Mouse (Mus musculus) MEL (cell line): ENCODE measurements around the gene Ccdc121. TPM values are rescaled to one million over a fixed set of nuclear protein-coding genes. Genes with fewer than 3 reads are reported as not detected.

Experiments used
- DNase-seq: peaks from one replicate; pipeline ENCODE4 v3.0.0; 2011; ENCODE audit warnings: low read depth, low spot score
- H3K27ac ChIP-seq: 2 replicates; pipeline ENCODE4 v1.5.1; 2012; ENCODE audit warnings: low read depth, mild to moderate bottlenecking, control low read depth, low read length, moderate library complexity; ENCODE audit not compliant: control insufficient read depth
- H3K27me3 ChIP-seq, 2 experiments: fragments of 150-350 bp in 1 of 2; sonication (generic) in 1 of 2; 2 replicates each; pipeline ENCODE4 v1.6.1; 2012; ENCODE audit warnings: low read length in 2 of 2, mild to moderate bottlenecking in 2 of 2, improper control_type of control experiment in 1 of 2, moderate library complexity in 1 of 2; ENCODE audit not compliant: insufficient read depth in 2 of 2, control insufficient read depth in 1 of 2
- H3K36me3 ChIP-seq, 2 experiments: 2 replicates each; pipeline ENCODE4 v1.6.1; 2012 to 2014; ENCODE audit warnings: low read length in 2 of 2, improper control_type of control experiment in 1 of 2, inconsistent platforms in 1 of 2, mild to moderate bottlenecking in 1 of 2; ENCODE audit not compliant: insufficient read depth in 2 of 2, control insufficient read depth in 1 of 2
- H3K4me1 ChIP-seq, 2 experiments: fragments of 150-350 bp in 1 of 2; sonication (generic) in 1 of 2; 2 replicates each; pipeline ENCODE4 v1.6.1; 2012; ENCODE audit warnings: low read length in 2 of 2, improper control_type of control experiment in 1 of 2, mild to moderate bottlenecking in 1 of 2; ENCODE audit not compliant: insufficient read depth in 2 of 2, control insufficient read depth in 1 of 2
- H3K4me3 ChIP-seq, 2 experiments: fragments of 150-350 bp in 1 of 2; sonication (generic) in 1 of 2; 2 replicates each; pipeline ENCODE4 v1.5.1; 2012; ENCODE audit warnings: low read depth in 2 of 2, low read length in 2 of 2, mild to moderate bottlenecking in 2 of 2, moderate library complexity in 2 of 2, control low read depth in 1 of 2, improper control_type of control experiment in 1 of 2; ENCODE audit not compliant: control insufficient read depth in 1 of 2, insufficient read depth in 1 of 2
- H3K79me2 ChIP-seq: 2 replicates; pipeline ENCODE4 v1.6.1; 2012; ENCODE audit warnings: mild to moderate bottlenecking, low read length, moderate library complexity; ENCODE audit not compliant: control insufficient read depth, poor library complexity, insufficient read depth
- H3K9ac ChIP-seq: 2 replicates; pipeline ENCODE4 v1.6.1; 2012; ENCODE audit warnings: low read depth, mild to moderate bottlenecking, control low read depth, low read length, moderate library complexity; ENCODE audit not compliant: control insufficient read depth, poor library complexity, severe bottlenecking
- H3K9me3 ChIP-seq: fragments of 150-350 bp; sonication (generic); replicated peaks from 2 replicates; pipeline ENCODE4 v1.6.1; 2012; ENCODE audit warnings: mild to moderate bottlenecking, low read length, improper control_type of control experiment, moderate library complexity; ENCODE audit not compliant: insufficient read depth
- BHLHE40 ChIP-seq: IDR thresholded peaks from 2 replicates; pipeline ENCODE4 v1.6.1; 2012; ENCODE audit warnings: low read depth, mild to moderate bottlenecking, inconsistent platforms, low read length, improper control_type of control experiment, borderline replicate concordance
- CHD1 ChIP-seq: IDR thresholded peaks from 2 replicates; pipeline ENCODE4 v1.6.1; 2012; ENCODE audit warnings: low read depth, mild to moderate bottlenecking, inconsistent platforms, low read length, improper control_type of control experiment
- CTCF ChIP-seq, 3 experiments: IDR thresholded peaks in 2 of 3; conservative IDR thresholded peaks in 1 of 3; 2 replicates each; pipeline ENCODE4 v1.5.1; 2011 to 2012; ENCODE audit warnings: low read length in 3 of 3, low read depth in 2 of 3, mild to moderate bottlenecking in 2 of 3, improper control_type of control experiment in 1 of 3, inconsistent platforms in 1 of 3, mixed read lengths in 1 of 3, moderate library complexity in 1 of 3; ENCODE audit not compliant: control insufficient read depth in 1 of 3, insufficient read depth in 1 of 3, poor library complexity in 1 of 3, severe bottlenecking in 1 of 3
- E2F4 ChIP-seq: IDR thresholded peaks from 2 replicates; pipeline ENCODE4 v1.6.1; 2011; ENCODE audit warnings: low read depth, low read length, improper control_type of control experiment, borderline replicate concordance
- ELF1 ChIP-seq: IDR thresholded peaks from 2 replicates; pipeline ENCODE4 v1.6.1; 2014; ENCODE audit warnings: low read depth, mild to moderate bottlenecking, inconsistent platforms, low read length, improper control_type of control experiment, moderate library complexity
- EP300 ChIP-seq, 2 experiments: IDR thresholded peaks; 2 replicates each; pipeline ENCODE4 v1.6.1; 2011; ENCODE audit warnings: improper control_type of control experiment in 2 of 2, low read length in 2 of 2, low read depth in 1 of 2, mild to moderate bottlenecking in 1 of 2
- ETS1 ChIP-seq: IDR thresholded peaks from 2 replicates; pipeline ENCODE4 v1.6.1; 2012; ENCODE audit warnings: low read depth, mild to moderate bottlenecking, inconsistent platforms, low read length, improper control_type of control experiment, moderate library complexity
- GABPA ChIP-seq: IDR thresholded peaks from 2 replicates; pipeline ENCODE4 v1.6.1; 2012; ENCODE audit warnings: low read depth, mild to moderate bottlenecking, inconsistent platforms, low read length, improper control_type of control experiment, moderate library complexity
- GATA1 ChIP-seq: IDR thresholded peaks from 2 replicates; pipeline ENCODE4 v1.6.1; 2011; ENCODE audit warnings: low read depth, low read length, improper control_type of control experiment
- HCFC1 ChIP-seq: IDR thresholded peaks from 2 replicates; pipeline ENCODE4 v1.6.1; 2012; ENCODE audit warnings: low read depth, mild to moderate bottlenecking, inconsistent platforms, low read length, improper control_type of control experiment, moderate library complexity
- JUND ChIP-seq: IDR thresholded peaks from 2 replicates; pipeline ENCODE4 v1.6.1; 2011; ENCODE audit warnings: low read depth, mild to moderate bottlenecking, improper control_type of control experiment, low read length
- MAX ChIP-seq: IDR thresholded peaks from 2 replicates; pipeline ENCODE4 v1.6.1; 2011; ENCODE audit warnings: low read length, improper control_type of control experiment
- MAZ ChIP-seq: IDR thresholded peaks from 2 replicates; pipeline ENCODE4 v1.6.1; 2012; ENCODE audit warnings: low read depth, mild to moderate bottlenecking, inconsistent platforms, low read length, improper control_type of control experiment
- MEF2A ChIP-seq: IDR thresholded peaks from 2 replicates; pipeline ENCODE4 v1.6.1; 2014; ENCODE audit warnings: low read depth, mild to moderate bottlenecking, inconsistent platforms, low read length, improper control_type of control experiment; ENCODE audit not compliant: poor library complexity, insufficient replicate concordance, severe bottlenecking; ENCODE audit errors: extremely low read depth
- MXI1 ChIP-seq: IDR thresholded peaks from 2 replicates; pipeline ENCODE4 v1.6.1; 2011; ENCODE audit warnings: mild to moderate bottlenecking, low read depth, low read length, improper control_type of control experiment
- MYB ChIP-seq: IDR thresholded peaks from 2 replicates; pipeline ENCODE4 v1.6.1; 2011; ENCODE audit warnings: mild to moderate bottlenecking, low read depth, low read length, improper control_type of control experiment
- MYC ChIP-seq: IDR thresholded peaks from 2 replicates; pipeline ENCODE4 v1.6.1; 2011; ENCODE audit warnings: low read depth, mild to moderate bottlenecking, low read length, improper control_type of control experiment, moderate library complexity
- NELFE ChIP-seq: IDR thresholded peaks from 2 replicates; pipeline ENCODE4 v1.6.1; 2011; ENCODE audit warnings: low read depth, low read length, improper control_type of control experiment
- NRF1 ChIP-seq: IDR thresholded peaks from 2 replicates; pipeline ENCODE4 v1.6.1; 2014; ENCODE audit warnings: low read depth, mild to moderate bottlenecking, inconsistent platforms, low read length, improper control_type of control experiment, moderate library complexity; ENCODE audit not compliant: poor library complexity, insufficient read depth, severe bottlenecking
- POLR2A ChIP-seq, 2 experiments: IDR thresholded peaks; 2 replicates each; pipeline ENCODE4 v1.6.1; 2011 to 2012; ENCODE audit warnings: low read length in 2 of 2, mild to moderate bottlenecking in 2 of 2, control low read depth in 1 of 2, improper control_type of control experiment in 1 of 2, low read depth in 1 of 2, moderate library complexity in 1 of 2; ENCODE audit not compliant: control insufficient read depth in 1 of 2, insufficient read depth in 1 of 2, poor library complexity in 1 of 2
- POLR2AphosphoS2 ChIP-seq: IDR thresholded peaks from 2 replicates; pipeline ENCODE4 v1.6.1; 2011; ENCODE audit warnings: low read length, improper control_type of control experiment
- POLR2AphosphoS5 ChIP-seq: IDR thresholded peaks from 2 replicates; pipeline ENCODE4 v1.6.1; 2012; ENCODE audit warnings: low read depth, borderline replicate concordance, mild to moderate bottlenecking, inconsistent platforms, low read length, moderate library complexity, mixed read lengths
- RAD21 ChIP-seq: IDR thresholded peaks from 2 replicates; pipeline ENCODE4 v1.6.1; 2011; ENCODE audit warnings: mild to moderate bottlenecking, low read depth, low read length, improper control_type of control experiment
- RCOR1 ChIP-seq: IDR thresholded peaks from 2 replicates; pipeline ENCODE4 v1.6.1; 2012; ENCODE audit warnings: low read depth, mild to moderate bottlenecking, inconsistent platforms, low read length, improper control_type of control experiment
- SIN3A ChIP-seq: IDR thresholded peaks from 2 replicates; pipeline ENCODE4 v1.6.1; 2012; ENCODE audit warnings: low read length, improper control_type of control experiment, inconsistent platforms
- SMC3 ChIP-seq: IDR thresholded peaks from 2 replicates; pipeline ENCODE4 v1.6.1; 2011; ENCODE audit warnings: low read depth, low read length, improper control_type of control experiment
- USF1 ChIP-seq: IDR thresholded peaks from 2 replicates; pipeline ENCODE4 v1.6.1; 2014; ENCODE audit warnings: low read depth, mild to moderate bottlenecking, inconsistent platforms, low read length, improper control_type of control experiment, moderate library complexity
- ZC3H11A ChIP-seq: IDR thresholded peaks from 2 replicates; pipeline ENCODE4 v1.6.1; 2012; ENCODE audit warnings: low read depth, mild to moderate bottlenecking, inconsistent platforms, low read length, improper control_type of control experiment
- polyA plus RNA-seq, 2 experiments: library from polyadenylated mRNA; stranded (reverse) in 1 of 2; unstranded in 1 of 2; fragments of >175 nt in 1 of 2; fragments of >200 nt in 1 of 2; gene quantifications; 2 replicates each; pipeline versions ENCODE4 v1.2.1 to v1.2.4; 2012; ENCODE audit warnings: low replicate concordance in 2 of 2, low read depth in 1 of 2; ENCODE audit not compliant: insufficient read length in 2 of 2, insufficient read depth in 1 of 2, missing spikeins in 1 of 2
- total RNA-seq: library from RNA; depleted of rRNA; stranded (reverse); fragments of 300-350 nt; gene quantifications from 2 replicates; pipeline ENCODE4 v1.2.3, GENCODE M21; 2012

Ccdc121 gene
- total and polyA plus RNA-seq, 3 experiments = not detected

GRCm38 (mm10) chr1:181519137-181519536, 7.9 kb upstream of the Ccdc121 start:
- H3K27ac ChIP-seq = no peak overlapping the region
- no peak overlapping the region for H3K9ac ChIP-seq
- no peaks in the 10 kb centered on the region for H3K36me3 ChIP-seq
- no peaks in the 10 kb centered on the region; a peak in 1 of 4 replicates for H3K27me3 ChIP-seq
- peak; percentile 42 to 53 (median 51) for TF ChIP-seq CTCF (IDR thresholded peaks at IDR 0.05 in 2 of 3, conservative IDR thresholded peaks at IDR 0.05 in 1 of 3; ENCODE audit: control insufficient read depth in 1 of 3, insufficient read depth in 1 of 3, low read depth in 2 of 3, low read length in 3 of 3, poor library complexity in 1 of 3, severe bottlenecking in 1 of 3)
- TF ChIP-seq ELF1 = no peak
- no peak for TF ChIP-seq JUND
- no peak for TF ChIP-seq RCOR1
- TF ChIP-seq SMC3 = peak; percentile 30
- peak; percentile 35 for TF ChIP-seq RAD21
- TF ChIP-seq E2F4 = no peak
- TF ChIP-seq CHD1 = no peak
- no peak for TF ChIP-seq EP300 (IDR thresholded peaks at IDR 0.05; ENCODE audit: low read depth in 1 of 2, low read length in 2 of 2)
- no peak for TF ChIP-seq SIN3A
- no peak for TF ChIP-seq MAZ
- no peak for TF ChIP-seq MYB
- TF ChIP-seq USF1 = no peak
- no peak for TF ChIP-seq GATA1
- no peaks in the 10 kb centered on the region for H3K9me3 ChIP-seq
- H3K79me2 ChIP-seq = no peaks in the 10 kb centered on the region; the same call in 1 of the 2 replicates
- no peak overlapping the region for H3K4me3 ChIP-seq
- no peak for DNase-seq
- no peaks in the 10 kb centered on the region for H3K4me1 ChIP-seq

- TF ChIP-seq NRF1 = no peak
- no peak for TF ChIP-seq SIN3A
- TF ChIP-seq MEF2A = no peak
- no peak for TF ChIP-seq ZC3H11A
- TF ChIP-seq MAX = no peak
- no peak for TF ChIP-seq MYC
- TF ChIP-seq ELF1 = no peak
- no peak for TF ChIP-seq MXI1
- TF ChIP-seq NELFE = no peak
- TF ChIP-seq ETS1 = no peak
- TF ChIP-seq POLR2AphosphoS5 = no peak
- no peak for TF ChIP-seq RAD21
- TF ChIP-seq BHLHE40 = no peak
- no peak for TF ChIP-seq GABPA
- no peak for TF ChIP-seq POLR2A (IDR thresholded peaks at IDR 0.05; ENCODE audit: control insufficient read depth in 1 of 2, insufficient read depth in 1 of 2, low read depth in 1 of 2, low read length in 2 of 2, poor library complexity in 1 of 2)
- no peak for TF ChIP-seq GATA1
- no peak for TF ChIP-seq USF1
- TF ChIP-seq HCFC1 = no peak
- no peak for TF ChIP-seq POLR2AphosphoS2
- no peak overlapping the region for H3K9ac ChIP-seq
Observed at GRCm38 (mm10) chr1:181518046-181518445, 6.8 kb upstream of the Ccdc121 start.

More at GRCm38 (mm10) chr1:181518046-181518445, 6.8 kb upstream of the Ccdc121 start:
- Histone ChIP-seq H3K4me3 (no peak overlapping the region), H3K79me2 (no peaks in the 10 kb centered on the region; the same call in 1 of the 2 replicates), H3K36me3 (no peaks in the 10 kb centered on the region), H3K4me1 (no peaks in the 10 kb centered on the region), H3K27ac (no peak overlapping the region), H3K9me3 (no peaks in the 10 kb centered on the region), H3K27me3 (no peaks in the 10 kb centered on the region; a peak in 1 of 4 replicates)
- DNase-seq = no peak
